Mouse (Mus musculus) R1 (cell line): ENCODE measurements at regions not wholly inside any gene's neighbourhood (a gene's known extent, or its start where the extent isn't known, plus 50 kb on each side); places are given as distances from the start of the nearest gene placed in this dataset.
"Not testable (repeated sequence)": the region's sequence is repeated elsewhere in the genome, so short reads cannot be mapped to it uniquely, and the experiment has no call there.

Experiments
- DNase-seq: peaks from one replicate; pipeline ENCODE4 v3.0.0-alpha.2; 2018; ENCODE audit warnings: low read depth, low spot score

DNA sequence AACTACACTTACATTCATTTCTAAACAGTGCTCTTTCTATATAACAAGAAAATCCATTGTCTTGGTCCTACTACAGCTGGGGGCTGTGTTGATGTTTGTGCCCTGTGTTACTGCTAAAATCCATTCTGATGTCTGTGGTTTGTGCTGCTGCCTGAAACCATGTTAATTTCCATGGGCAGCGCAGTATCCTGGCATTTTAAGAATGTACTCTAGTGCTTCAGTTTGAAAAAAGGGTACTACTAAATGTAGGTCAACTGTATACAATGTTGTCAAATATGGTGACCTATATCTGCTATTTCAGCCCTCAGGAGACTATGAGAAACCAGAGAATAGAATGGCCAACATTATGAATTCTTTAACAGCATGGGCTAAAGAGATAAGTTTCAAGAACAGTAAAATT is 1052.2 kb downstream of the Hace1 start:
- DNase-seq: no peak

DNA sequence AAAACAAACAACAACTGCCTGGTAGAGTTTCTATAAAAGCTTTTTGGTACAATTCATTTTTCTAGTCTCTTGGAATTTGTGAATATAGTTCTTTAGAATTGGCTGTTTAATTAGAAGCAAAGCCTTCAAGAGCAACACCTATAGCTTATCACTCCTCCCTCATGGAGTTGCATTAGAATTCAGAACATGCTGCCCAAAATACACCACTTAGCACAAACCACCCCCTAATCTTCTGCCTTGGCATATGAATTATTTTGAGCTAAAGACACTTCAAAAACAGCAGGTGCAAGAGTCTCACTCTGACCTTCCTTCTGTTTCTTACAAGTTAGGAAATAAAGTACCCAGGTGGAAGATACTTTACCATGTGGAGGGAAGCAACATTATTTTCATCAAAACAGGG is 1085.4 kb downstream of the Hace1 start:
- DNase-seq: no peak

GRCm38 (mm10) chr10:46689823-46690372 is 1112.3 kb downstream of the Hace1 start:
- DNase-seq: peak; percentile 87

DNA sequence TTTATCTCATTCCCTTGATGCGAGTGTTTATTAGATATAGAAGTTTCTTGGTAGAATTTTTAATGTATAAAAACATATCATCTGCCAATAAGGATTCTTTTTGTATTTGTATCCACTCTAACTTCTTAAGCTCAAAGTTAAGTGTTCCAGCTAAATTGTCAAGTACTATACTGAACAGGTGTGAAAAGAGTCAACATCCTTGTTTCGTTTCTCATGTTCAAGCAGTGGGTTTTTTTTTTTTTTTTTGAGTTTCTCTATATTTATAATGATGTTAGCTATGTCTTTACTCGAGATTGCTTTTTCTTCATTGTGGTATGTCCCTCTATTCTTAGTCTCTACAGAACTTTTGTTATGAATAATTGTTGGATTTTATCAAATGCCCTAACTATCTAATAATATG is 1115.0 kb downstream of the Hace1 start:
- DNase-seq: no peak

- peak; percentile 46 for DNase-seq
Observed at GRCm38 (mm10) chr10:46697363-46698246, 1120.0 kb downstream of the Hace1 start.

DNA sequence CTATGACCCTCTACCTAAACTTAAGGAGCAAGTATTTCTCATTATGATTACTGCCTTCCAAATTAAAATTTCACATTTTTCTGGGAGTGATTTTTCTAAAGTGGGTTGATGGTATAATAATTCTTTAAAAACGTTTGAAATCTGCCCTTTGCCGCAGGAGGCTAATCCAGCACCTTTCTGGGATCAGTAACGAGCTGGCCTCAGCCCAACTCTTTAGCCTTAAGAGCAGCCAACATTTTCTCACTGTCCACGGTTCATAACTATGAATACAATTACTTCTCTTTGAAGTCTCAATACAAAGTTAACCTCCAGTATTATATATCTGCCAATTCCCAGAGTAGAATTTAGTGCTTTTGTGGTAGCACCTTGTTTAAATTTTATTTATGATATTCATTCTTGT is 1123.6 kb downstream of the Hace1 start:
- no peak for DNase-seq

- DNase-seq: not testable (repeated sequence)
Observed at GRCm38 (mm10) chr10:46708022-46708421, 1130.4 kb downstream of the Hace1 start.

- no peak for DNase-seq
Observed at GRCm38 (mm10) chr10:46712690-46713089, 1135.1 kb downstream of the Hace1 start.

GRCm38 (mm10) chr10:46718349-46719087 is 1140.9 kb downstream of the Hace1 start:
- no peak for DNase-seq

GRCm38 (mm10) chr10:46719088-46719469 is 1141.5 kb downstream of the Hace1 start:
- DNase-seq: no peak

- no peak for DNase-seq
Observed at GRCm38 (mm10) chr10:46723666-46724065, 1146.0 kb downstream of the Hace1 start.

GRCm38 (mm10) chr10:46730601-46731000 is 1153.0 kb downstream of the Hace1 start:
- peak; percentile 73 for DNase-seq

GRCm38 (mm10) chr10:46733760-46734265 is 1156.2 kb downstream of the Hace1 start:
- peak; percentile 96 for DNase-seq

DNA sequence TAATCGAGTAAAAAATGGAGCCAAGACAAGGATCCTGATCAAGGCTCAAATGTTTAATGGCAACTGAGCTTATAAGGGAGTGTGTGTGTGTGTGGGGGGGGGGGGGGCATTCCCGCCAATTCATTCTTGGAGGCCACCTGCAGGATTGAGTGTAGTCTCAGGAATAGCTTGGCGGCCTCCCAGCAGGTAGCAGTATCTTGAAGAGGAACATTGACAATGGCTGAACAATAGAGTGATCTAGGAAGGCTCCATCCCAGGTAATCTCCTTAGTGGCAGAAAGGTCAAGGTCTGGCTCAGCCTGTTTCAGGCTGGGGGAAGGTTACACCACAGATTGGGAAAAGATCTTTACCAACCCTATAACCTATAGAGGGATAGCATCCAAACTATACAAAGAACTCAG is 1163.5 kb downstream of the Hace1 start:
- peak; percentile 96 for DNase-seq

DNA sequence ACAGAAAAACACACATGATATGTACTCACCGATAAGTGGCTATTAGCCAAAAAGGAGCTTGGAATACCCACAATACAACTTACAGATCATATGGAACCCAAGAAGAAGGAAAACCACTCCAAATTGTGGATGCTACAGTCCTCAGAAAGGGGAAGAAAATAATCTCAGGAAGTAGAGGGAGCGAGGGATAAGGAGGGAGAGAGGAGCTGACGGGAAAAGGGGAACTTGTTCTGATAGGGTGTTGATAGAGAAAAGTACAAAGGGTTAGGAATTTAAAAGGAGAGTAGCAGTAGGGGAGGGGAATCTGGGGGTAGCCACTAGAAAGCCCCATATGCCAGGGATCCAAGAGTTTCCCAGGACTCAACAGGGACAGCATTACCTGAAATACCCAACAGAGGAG is 1164.5 kb downstream of the Hace1 start:
- peak; percentile 4 for DNase-seq

DNA sequence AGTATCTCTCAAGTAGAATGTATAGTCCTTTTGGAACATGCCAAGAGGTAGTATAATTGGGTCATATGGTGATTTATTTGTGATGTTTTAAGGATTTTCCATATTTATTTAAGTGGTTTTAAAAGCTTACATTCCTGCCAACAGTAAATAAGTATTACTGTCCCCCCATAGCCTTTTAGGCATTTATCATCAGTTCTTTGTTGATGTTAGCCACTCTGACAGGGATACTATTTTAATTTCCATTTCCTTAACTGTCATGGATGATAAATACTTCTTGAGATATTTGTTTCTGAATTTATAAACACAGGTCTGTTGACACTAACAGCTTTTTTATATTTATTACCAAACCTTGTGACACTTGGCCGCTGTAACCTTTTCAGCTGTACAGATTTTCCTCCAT is 1183.3 kb downstream of the Hace1 start:
- no peak for DNase-seq

GRCm38 (mm10) chr10:46778729-46779128 is 1201.1 kb downstream of the Hace1 start:
- DNase-seq: no peak

- peak; percentile 39 for DNase-seq
Observed at GRCm38 (mm10) chr10:46785723-46786122, 1208.1 kb downstream of the Hace1 start.

DNA sequence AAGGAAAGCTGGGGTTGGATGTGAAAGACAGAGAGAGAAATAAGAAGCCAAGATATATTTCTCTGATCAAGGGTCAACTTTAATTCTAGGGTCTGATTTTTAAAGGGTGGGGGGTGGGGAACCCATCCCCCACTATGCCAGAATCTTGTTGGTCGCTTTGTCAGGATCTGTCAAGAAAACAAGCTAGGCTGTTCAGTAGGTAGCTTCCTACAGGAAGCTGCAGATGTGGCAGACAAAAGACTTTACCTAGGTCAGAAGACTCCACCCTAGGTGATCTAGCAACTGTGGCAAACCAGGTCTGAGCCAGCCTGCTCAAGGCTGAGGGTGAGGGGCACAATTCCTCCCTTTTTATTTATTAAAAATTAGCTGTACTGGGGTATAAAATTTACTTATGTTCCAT is 1236.6 kb downstream of the Hace1 start:
- peak; percentile 70 for DNase-seq

DNA sequence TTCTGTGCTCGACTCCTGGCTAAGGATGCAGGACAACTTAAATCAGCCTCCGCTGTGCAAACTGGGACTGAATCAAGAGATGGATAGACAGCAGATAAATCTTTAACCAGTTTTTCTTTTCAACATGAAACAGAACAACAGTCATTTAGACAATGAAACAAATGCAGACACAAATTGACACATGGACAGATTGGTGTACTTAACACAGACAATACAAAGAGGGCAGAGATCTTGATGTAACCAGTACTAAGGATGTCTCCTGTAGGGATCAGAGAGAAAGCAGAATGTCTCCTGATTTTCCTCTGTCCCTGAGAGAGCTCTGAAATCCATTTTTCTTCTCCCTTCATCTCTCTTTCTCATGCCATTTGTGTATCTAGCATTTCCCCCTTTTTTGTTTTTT is 1241.5 kb downstream of the Hace1 start:
- DNase-seq: peak; percentile 59

GRCm38 (mm10) chr10:46819965-46820364 is 1242.3 kb downstream of the Hace1 start:
- peak; percentile 89 for DNase-seq

- no peak for DNase-seq
Observed at GRCm38 (mm10) chr10:46823837-46824236, 1246.2 kb downstream of the Hace1 start.
